Comparison of ENCODE assay signal across 8 mouse cellular contexts in the genomic region with DNA sequence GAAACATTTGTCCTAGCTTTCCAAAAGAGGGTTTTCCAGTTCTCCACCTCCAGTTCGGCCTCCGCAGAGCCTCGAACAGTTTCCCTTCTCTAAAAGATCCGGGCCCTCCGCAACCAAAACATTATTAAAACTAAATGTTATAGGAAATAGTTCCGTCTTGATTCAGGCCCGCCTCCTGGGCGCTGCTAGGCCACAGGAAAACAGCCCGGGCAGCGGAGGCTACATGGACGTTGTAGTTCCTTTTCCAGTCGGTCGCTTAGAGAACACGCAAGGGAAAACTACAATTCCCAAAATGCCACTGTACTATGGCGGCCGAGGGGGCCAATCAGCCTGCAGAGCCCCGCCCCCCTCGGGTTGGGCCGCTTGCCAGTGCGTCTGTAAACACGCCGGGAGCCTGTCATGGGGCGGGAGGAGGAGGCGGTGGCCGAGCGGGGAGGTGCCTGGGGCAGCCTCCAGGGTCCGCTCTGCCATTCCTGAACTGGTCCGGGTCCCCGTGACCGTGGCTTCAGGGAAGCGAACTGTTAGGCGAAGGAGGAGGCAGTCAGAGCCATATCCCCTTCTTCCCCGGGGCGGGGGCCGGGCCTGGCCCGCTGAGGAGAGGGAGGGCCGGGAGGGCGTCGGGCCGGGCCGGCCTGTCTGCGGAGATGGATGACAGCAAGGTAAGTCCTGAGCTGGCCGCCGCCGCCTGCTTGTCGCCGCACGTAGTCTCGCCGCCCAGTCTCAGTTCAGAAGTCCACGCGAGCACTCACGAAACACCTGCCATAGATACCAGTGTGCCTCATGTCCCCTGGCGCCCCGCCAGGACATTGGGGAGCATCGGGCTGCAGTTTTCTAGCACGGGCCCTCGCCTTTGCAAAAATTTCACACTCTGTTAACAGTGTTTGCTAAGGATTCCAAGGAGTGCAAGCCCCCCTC. TPM values are rescaled to one million over a fixed set of nuclear protein-coding genes. Genes with fewer than 3 reads are reported as not detected.
DNase-seq lines count a peak whose midpoint lies in the region; ATAC-seq and TF ChIP-seq lines count a peak whose summit lies in the region.

A gene (plus strand): TSS at position 369 of the 915 bp plus-strand sequence.

- peak; percentile 93 for ATAC-seq in embryonic facial prominence, embryonic 13.5 days (ENCODE audit: insufficient number of reproducible peaks, insufficient read depth, low FRiP score, low TSS enrichment, low read depth)
- peak; percentile 99 for ATAC-seq in limb, embryonic 12.5 days (ENCODE audit: insufficient number of reproducible peaks, insufficient read depth, low FRiP score, low TSS enrichment, low read depth)
- ATAC-seq in midbrain, embryonic 15.5 days (replicated peaks): peak; percentile 98

- peak; percentile 100 for DNase-seq in 3134 (ENCODE audit: extremely low read depth, insufficient read length, low spot score)
- DNase-seq in adrenal gland, postnatal 36 days: peak; percentile 100
- peak; percentile 99 to 100 for DNase-seq in heart, adult 18-20 months
- DNase-seq in kidney, adult 2 months: peak; percentile 100
- DNase-seq in spleen, adult 2 months (ENCODE audit: low read depth in 1 of 2, low spot score in 2 of 2): peak; percentile 96 to 97

- TF ChIP-seq POLR2A in kidney, adult 2 months (IDR thresholded peaks at IDR 0.05; ENCODE audit: low read depth, low read length): peak; percentile 52
- TF ChIP-seq POLR2A in spleen, adult 2 months (IDR thresholded peaks at IDR 0.05; ENCODE audit: low read depth, low read length): peak; percentile 42

- H3K4me1 ChIP-seq in embryonic facial prominence, embryonic 13.5 days: peaks cover 9% of the 10 kb centered on the region
- peaks cover 6% of the 10 kb centered on the region for H3K4me1 ChIP-seq in kidney, adult 2 months (ENCODE audit: control insufficient read depth, insufficient read depth, low read length)
- peaks cover 6% of the 10 kb centered on the region; the same call in 1 of the 2 replicates for H3K4me1 ChIP-seq in limb, embryonic 12.5 days (replicated peaks)
- peaks cover 16% of the 10 kb centered on the region for H3K4me1 ChIP-seq in midbrain, embryonic 15.5 days
- peaks cover 13% of the 10 kb centered on the region for H3K4me1 ChIP-seq in spleen, adult 2 months (ENCODE audit: control insufficient read depth, insufficient read depth, insufficient read length)

- H3K27me3 ChIP-seq in embryonic facial prominence, embryonic 13.5 days: no peaks in the 10 kb centered on the region
- H3K27me3 ChIP-seq in kidney, adult 2 months (replicated peaks; ENCODE audit: control insufficient read depth, insufficient read depth, low read length): no peaks in the 10 kb centered on the region
- no peaks in the 10 kb centered on the region for H3K27me3 ChIP-seq in limb, embryonic 12.5 days
- no peaks in the 10 kb centered on the region for H3K27me3 ChIP-seq in midbrain, embryonic 15.5 days (replicated peaks)
- H3K27me3 ChIP-seq in spleen, adult 2 months (ENCODE audit: control insufficient read depth, insufficient read depth, low read length): no peaks in the 10 kb centered on the region

- H3K27ac ChIP-seq in embryonic facial prominence, embryonic 13.5 days: peak within 1 kb of the TSS; percentile 93
- H3K27ac ChIP-seq in kidney, adult 2 months (ENCODE audit: insufficient read depth, low read depth, low read length): peak within 1 kb of the TSS; percentile 93
- H3K27ac ChIP-seq in limb, embryonic 12.5 days: peak within 1 kb of the TSS; percentile 89
- peak within 1 kb of the TSS; percentile 90 for H3K27ac ChIP-seq in midbrain, embryonic 15.5 days
- H3K27ac ChIP-seq in spleen, adult 2 months (ENCODE audit: insufficient read depth, low read length): peak within 1 kb of the TSS; percentile 95

- TF ChIP-seq CTCF in kidney, adult 2 months (conservative IDR thresholded peaks at IDR 0.05; ENCODE audit: insufficient read depth, insufficient read length, low read depth, low read length): 0 out of 2 replicates have a peak, but pooled peaks have one; percentile 12
- TF ChIP-seq CTCF in spleen, adult 2 months (IDR thresholded peaks at IDR 0.05; ENCODE audit: extremely low read depth, insufficient read depth, insufficient read length, insufficient replicate concordance): no peak

- peak within 1 kb of the TSS; percentile 78 for H3K9ac ChIP-seq in embryonic facial prominence, embryonic 13.5 days
- peak within 1 kb of the TSS; percentile 69 for H3K9ac ChIP-seq in limb, embryonic 12.5 days (replicated peaks)
- H3K9ac ChIP-seq in midbrain, embryonic 15.5 days: peak within 1 kb of the TSS; percentile 68

- H3K9me3 ChIP-seq in embryonic facial prominence, embryonic 13.5 days: no peaks in the 10 kb centered on the region
- H3K9me3 ChIP-seq in limb, embryonic 12.5 days: 0 out of 2 replicates have a peak, but pooled peaks cover 3% of the 10 kb centered on the region
- H3K9me3 ChIP-seq in midbrain, embryonic 15.5 days: no peaks in the 10 kb centered on the region

- H3K36me3 ChIP-seq in embryonic facial prominence, embryonic 13.5 days: no peaks in the 10 kb centered on the region
- no peaks in the 10 kb centered on the region for H3K36me3 ChIP-seq in kidney, adult 2 months (ENCODE audit: control insufficient read depth, insufficient read depth, low read length)
- no peaks in the 10 kb centered on the region for H3K36me3 ChIP-seq in limb, embryonic 12.5 days
- no peaks in the 10 kb centered on the region for H3K36me3 ChIP-seq in midbrain, embryonic 15.5 days (replicated peaks)
- H3K36me3 ChIP-seq in spleen, adult 2 months (ENCODE audit: control insufficient read depth, insufficient read depth, low read length): no peaks in the 10 kb centered on the region

- under 1% methylated on average over 56 of the region's 58 CpGs for WGBS in embryonic facial prominence, embryonic 13.5 days
- under 1% methylated on average over 58 of the region's 58 CpGs for WGBS in kidney, adult 2 months
- under 1% methylated on average over 58 of the region's 58 CpGs for WGBS in limb, embryonic 12.5 days
- WGBS in midbrain, embryonic 15.5 days: under 1% methylated on average over 57 of the region's 58 CpGs
- under 1% methylated on average over 54 of the region's 58 CpGs for WGBS in spleen, adult 2 months

- peak within 1 kb of the TSS; percentile 83 for H3K4me2 ChIP-seq in embryonic facial prominence, embryonic 13.5 days
- H3K4me2 ChIP-seq in limb, embryonic 12.5 days: peak within 1 kb of the TSS; percentile 74
- peak within 1 kb of the TSS; percentile 86 for H3K4me2 ChIP-seq in midbrain, embryonic 15.5 days

- H3K4me3 ChIP-seq in embryonic facial prominence, embryonic 13.5 days: peak within 1 kb of the TSS; percentile 73
- peak within 1 kb of the TSS; percentile 91 for H3K4me3 ChIP-seq in kidney, adult 2 months (ENCODE audit: insufficient read depth, low read depth, low read length)
- H3K4me3 ChIP-seq in limb, embryonic 12.5 days (replicated peaks): peak within 1 kb of the TSS; percentile 72
- peak within 1 kb of the TSS; percentile 83 for H3K4me3 ChIP-seq in midbrain, embryonic 15.5 days
- peak within 1 kb of the TSS; percentile 96 for H3K4me3 ChIP-seq in spleen, adult 2 months (ENCODE audit: extremely low read depth, insufficient read depth, insufficient read length)

RNA-seq across cellular contexts. Expression of the gene that starts here (rescaled TPM):
- 10 to 100 TPM; 30.0 to 35.0 TPM for total RNA-seq in adrenal gland, postnatal 36 days (2021)
- 3.2 and 3.9 TPM in 2 replicates for polyA plus RNA-seq in embryonic facial prominence, embryonic 13.5 days (2015; fragmentation: Nextera tagmentation; extraction: Ambion mirVana)
- total RNA-seq in heart, adult 18-20 months (2021): 10 to 100 TPM; 13.3 to 15.7 TPM
- polyA plus RNA-seq in kidney, adult 2 months (2012; rRNA removed): 20.4 and 26.1 TPM in 2 replicates
- 1.7 and 2.1 TPM in 2 replicates for polyA plus RNA-seq in limb, embryonic 12.5 days (2016; fragmentation: Nextera tagmentation; extraction: Ambion mirVana)
- 4.6 and 5.6 TPM in 2 replicates for polyA plus RNA-seq in midbrain, embryonic 15.5 days (2015; fragmentation: Nextera tagmentation; extraction: Ambion mirVana)
- 10.2 and 10.9 TPM in 2 replicates for polyA plus RNA-seq in spleen, adult 2 months (2012; rRNA removed)

Comparison
In these comparisons a context has a peak if more than half of its experiments do, and no peak if none do; other contexts are left out.
1. Peak in every context shown above with its lines: DNase-seq, ATAC-seq, H3K4me3 ChIP-seq and H3K27ac ChIP-seq.